Mouse (Mus musculus) liver, embryonic 15.5 days (tissue): ENCODE results near the gene Cnpy1. TPM values are rescaled to one million over a fixed set of nuclear protein-coding genes. Genes with fewer than 3 reads are reported as not detected.

Experiments
- ATAC-seq: fragments of 200-750 bp; cut with Nextera tagmentation; 2 replicates; pipeline ENCODE4 v1.8.0; 2017; ENCODE audit warnings: moderate number of reproducible peaks, mild to moderate bottlenecking, moderate library complexity; ENCODE audit not compliant: insufficient read depth
- H3K27ac ChIP-seq: fragments of 300-500 bp; sonication (generic); replicated peaks from 2 replicates; pipeline ENCODE4 v1.5.1; 2015; ENCODE audit warnings: mild to moderate bottlenecking, inconsistent platforms
- H3K27me3 ChIP-seq: fragments of 300-500 bp; sonication (generic); 2 replicates; pipeline ENCODE4 v1.6.1; 2015; ENCODE audit warnings: mild to moderate bottlenecking, inconsistent platforms
- H3K36me3 ChIP-seq: fragments of 300-500 bp; sonication (generic); replicated peaks from 2 replicates; pipeline ENCODE4 v1.6.1; 2015; ENCODE audit warnings: moderate library complexity, mild to moderate bottlenecking, inconsistent platforms
- H3K4me1 ChIP-seq: fragments of 300-500 bp; sonication (generic); replicated peaks from 2 replicates; pipeline ENCODE4 v1.6.1; 2015; ENCODE audit warnings: inconsistent platforms
- H3K4me2 ChIP-seq: fragments of 300-500 bp; sonication (generic); 2 replicates; pipeline ENCODE4 v1.6.1; 2015; ENCODE audit warnings: moderate library complexity, mild to moderate bottlenecking, inconsistent platforms
- H3K4me3 ChIP-seq: fragments of 300-500 bp; sonication (generic); replicated peaks from 2 replicates; pipeline ENCODE4 v1.5.1; 2015; ENCODE audit warnings: mild to moderate bottlenecking, inconsistent platforms
- H3K9ac ChIP-seq: fragments of 300-500 bp; sonication (generic); 2 replicates; pipeline ENCODE4 v1.6.1; 2015; ENCODE audit warnings: moderate library complexity, mild to moderate bottlenecking, inconsistent platforms
- H3K9me3 ChIP-seq: fragments of 300-500 bp; sonication (generic); replicated peaks from 2 replicates; pipeline ENCODE4 v1.6.1; 2016; ENCODE audit warnings: inconsistent platforms
- WGBS: fragments of 180-500 bp; shearing (Covaris S2); methylation state at CpG from one replicate; pipeline ENCODE4 v1.1.7; 2015; ENCODE audit warnings: mixed read lengths; ENCODE audit not compliant: insufficient replicate concordance; 5-methylcytosine and 5-hydroxymethylcytosine counted together
- polyA plus RNA-seq: library from polyadenylated mRNA; unstranded; fragments of >200 nt; fragmentation: Nextera tagmentation; extraction: Ambion mirVana; gene quantifications from 2 replicates; pipeline ENCODE4 v1.2.1, GENCODE M21; 2015

The Cnpy1 gene
- polyA plus RNA-seq, 1 experiment from 2014 or later, result 0.07 TPM

- no peak overlapping the region for H3K27ac ChIP-seq
- H3K27me3 ChIP-seq, result peaks cover 100% of the 10 kb centered on the region
- 7% methylated on average over 1 of the region's 1 CpGs for WGBS
- peaks cover 23% of the 10 kb centered on the region for H3K4me1 ChIP-seq
- H3K9me3 ChIP-seq, result no peaks in the 10 kb centered on the region
- no peaks in the 10 kb centered on the region for H3K36me3 ChIP-seq
- H3K9ac ChIP-seq, result no peak overlapping the region
- ATAC-seq, result no peak
- no peak overlapping the region for H3K4me3 ChIP-seq
- no peak overlapping the region for H3K4me2 ChIP-seq
Observed at GRCm38 (mm10) chr5:28163926-28164325, 81.7 kb downstream of the Cnpy1 start.

- H3K36me3 ChIP-seq, result no peaks in the 10 kb centered on the region
- no peak for ATAC-seq
- H3K4me2 ChIP-seq, result no peak overlapping the region
- H3K27ac ChIP-seq, result no peak overlapping the region
- H3K9ac ChIP-seq, result no peak overlapping the region
- peaks cover 100% of the 10 kb centered on the region for H3K27me3 ChIP-seq
- H3K4me1 ChIP-seq, result peaks cover 15% of the 10 kb centered on the region
- H3K9me3 ChIP-seq, result no peaks in the 10 kb centered on the region
- WGBS, result under 1% methylated on average over 24 of the region's 24 CpGs
- H3K4me3 ChIP-seq, result no peak overlapping the region
Observed at GRCm38 (mm10) chr5:28161938-28162402, 83.6 kb downstream of the Cnpy1 start.

- Histone ChIP-seq H3K27me3 (peaks cover 100% of the 10 kb centered on the region), H3K4me2 (no peak overlapping the region), H3K4me3 (no peak overlapping the region), H3K9me3 (no peaks in the 10 kb centered on the region), H3K36me3 (no peaks in the 10 kb centered on the region), H3K4me1 (peaks cover 11% of the 10 kb centered on the region), H3K9ac (no peak overlapping the region), H3K27ac (no peak overlapping the region)
- ATAC-seq, result no peak
- 3% methylated on average over 20 of the region's 20 CpGs for WGBS
Observed at GRCm38 (mm10) chr5:28161383-28161937, 84.1 kb downstream of the Cnpy1 start.

- no peak overlapping the region for H3K27ac ChIP-seq
- H3K9me3 ChIP-seq, result no peaks in the 10 kb centered on the region
- ATAC-seq, result no peak
- 1% methylated on average over 8 of the region's 8 CpGs for WGBS
- no peaks in the 10 kb centered on the region for H3K36me3 ChIP-seq
- H3K4me2 ChIP-seq, result no peak overlapping the region
- H3K4me3 ChIP-seq, result no peak overlapping the region
- no peaks in the 10 kb centered on the region for H3K4me1 ChIP-seq
- H3K27me3 ChIP-seq, result peaks cover 99% of the 10 kb centered on the region
- H3K9ac ChIP-seq, result no peak overlapping the region
Observed at GRCm38 (mm10) chr5:28159891-28160470, 85.6 kb downstream of the Cnpy1 start.

- Histone ChIP-seq H3K27me3 (peaks cover 95% of the 10 kb centered on the region), H3K9me3 (no peaks in the 10 kb centered on the region), H3K4me3 (no peak overlapping the region), H3K4me2 (no peak overlapping the region), H3K27ac (no peak overlapping the region), H3K4me1 (no peaks in the 10 kb centered on the region), H3K36me3 (no peaks in the 10 kb centered on the region), H3K9ac (no peak overlapping the region)
- WGBS, result 3% methylated on average over 15 of the region's 15 CpGs
- no peak for ATAC-seq
Observed at GRCm38 (mm10) chr5:28159072-28159458, 86.5 kb downstream of the Cnpy1 start.

GRCm38 (mm10) chr5:28158308-28159071 is 87.1 kb downstream of the Cnpy1 start:
- WGBS, result 1% methylated on average over 31 of the region's 31 CpGs
- no peak overlapping the region for H3K9ac ChIP-seq
- no peak overlapping the region for H3K4me2 ChIP-seq
- H3K36me3 ChIP-seq, result no peaks in the 10 kb centered on the region
- H3K27ac ChIP-seq, result no peak overlapping the region
- H3K9me3 ChIP-seq, result no peaks in the 10 kb centered on the region
- H3K4me3 ChIP-seq, result no peak overlapping the region
- peaks cover 95% of the 10 kb centered on the region for H3K27me3 ChIP-seq
- no peak for ATAC-seq
- H3K4me1 ChIP-seq, result no peaks in the 10 kb centered on the region

GRCm38 (mm10) chr5:28157781-28158180 is 87.8 kb downstream of the Cnpy1 start:
- Histone ChIP-seq H3K4me1 (no peaks in the 10 kb centered on the region), H3K9me3 (no peaks in the 10 kb centered on the region), H3K4me3 (no peak overlapping the region), H3K9ac (no peak overlapping the region), H3K36me3 (no peaks in the 10 kb centered on the region), H3K27me3 (peaks cover 95% of the 10 kb centered on the region), H3K27ac (no peak overlapping the region), H3K4me2 (no peak overlapping the region)
- no peak for ATAC-seq
- WGBS, result 3% methylated on average over 17 of the region's 17 CpGs

GRCm38 (mm10) chr5:28157044-28157730 is 88.4 kb downstream of the Cnpy1 start:
- Histone ChIP-seq H3K9me3 (no peaks in the 10 kb centered on the region), H3K27ac (no peak overlapping the region), H3K4me2 (no peak overlapping the region), H3K27me3 (peaks cover 95% of the 10 kb centered on the region), H3K4me3 (no peak overlapping the region), H3K36me3 (no peaks in the 10 kb centered on the region), H3K4me1 (no peaks in the 10 kb centered on the region), H3K9ac (no peak overlapping the region)
- 5% methylated on average over 9 of the region's 9 CpGs for WGBS
- no peak for ATAC-seq

Other genes with a start within 250 kb of the Cnpy1 start
- gene Insig1, start 174.4 kb downstream of the Cnpy1 start, polyA plus RNA-seq, result 62.2 and 67.6 TPM in 2 replicates
- not detected in 2 replicates for gene En2, start 80.1 kb downstream of the Cnpy1 start, polyA plus RNA-seq
- 6.4 TPM in 2 replicates for gene Rbm33, start 71.3 kb upstream of the Cnpy1 start, polyA plus RNA-seq
- not detected in 2 replicates for gene Shh, start 221.4 kb upstream of the Cnpy1 start, polyA plus RNA-seq